Mouse (Mus musculus): ENCODE data around the gene Dtd1. TPM values are rescaled to one million over a fixed set of nuclear protein-coding genes. Genes with fewer than 3 reads are reported as not detected.

Dtd1 gene
- polyA plus RNA-seq, 1 experiment from 2014 or later = 50.0 TPM

Small RNAs within 50 kb of the gene (microRNA-seq; reads per million reads assigned to microRNA genes)
- not detected for gene Gm24823

Other genes starting within 250 kb of the Dtd1 start
- gene Kat14, start 230.9 kb upstream of the Dtd1 start, polyA plus RNA-seq (2015; fragmentation: Nextera tagmentation; extraction: Ambion mirVana) = 29.8 and 39.3 TPM in 2 replicates
- 2.8 and 3.6 TPM in 2 replicates for gene Pet117, start 230.9 kb upstream of the Dtd1 start, polyA plus RNA-seq (2015; fragmentation: Nextera tagmentation; extraction: Ambion mirVana)
- gene Dzank1, start 72.5 kb upstream of the Dtd1 start, polyA plus RNA-seq (2015; fragmentation: Nextera tagmentation; extraction: Ambion mirVana) = 2.7 and 4.5 TPM in 2 replicates
- gene Polr3f, start 72.2 kb upstream of the Dtd1 start, polyA plus RNA-seq (2015; fragmentation: Nextera tagmentation; extraction: Ambion mirVana) = 33.4 and 36.0 TPM in 2 replicates
- gene Rbbp9, start 49.0 kb upstream of the Dtd1 start, polyA plus RNA-seq (2015; fragmentation: Nextera tagmentation; extraction: Ambion mirVana) = 59.4 and 62.3 TPM in 2 replicates
- gene Sec23b, start 43.7 kb upstream of the Dtd1 start, polyA plus RNA-seq (2015; fragmentation: Nextera tagmentation; extraction: Ambion mirVana) = 93.0 and 95.8 TPM in 2 replicates
- gene Smim26, start 5.8 kb upstream of the Dtd1 start, polyA plus RNA-seq (2015; fragmentation: Nextera tagmentation; extraction: Ambion mirVana) = 47.3 and 53.8 TPM in 2 replicates
- gene Scp2d1, start 223.8 kb downstream of the Dtd1 start, polyA plus RNA-seq (2015; fragmentation: Nextera tagmentation; extraction: Ambion mirVana) = not detected in 2 replicates